Mouse (Mus musculus): ENCODE measurements at regions not wholly inside any gene's neighbourhood (a gene's known extent, or its start where the extent isn't known, plus 50 kb on each side); places are given as distances from the start of the nearest gene placed in this dataset.
A peak's percentile ranks its signal among the peaks of the same experiment; 100 is the strongest.

DNA sequence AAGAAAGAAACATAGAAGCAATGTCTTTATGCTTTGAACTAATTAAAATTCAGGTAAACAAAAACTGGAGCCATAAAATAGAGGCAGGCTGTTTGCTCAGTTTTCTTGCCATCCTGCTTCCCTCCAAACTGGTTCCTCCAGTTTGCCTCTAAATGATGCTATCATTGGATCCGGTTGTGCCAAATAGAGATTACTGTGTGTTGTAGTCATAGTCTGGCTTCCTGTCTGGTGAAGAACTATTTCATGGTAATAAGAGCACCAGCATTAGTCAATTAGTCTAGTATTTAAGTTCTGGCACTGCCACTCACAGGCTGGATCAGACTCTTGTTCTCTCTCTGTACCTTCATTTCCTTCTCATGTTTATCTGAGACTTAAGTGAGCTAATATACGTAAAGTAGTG lies 141.9 kb upstream of the Rasa1 start:
- DNase-seq: no peak

DNA sequence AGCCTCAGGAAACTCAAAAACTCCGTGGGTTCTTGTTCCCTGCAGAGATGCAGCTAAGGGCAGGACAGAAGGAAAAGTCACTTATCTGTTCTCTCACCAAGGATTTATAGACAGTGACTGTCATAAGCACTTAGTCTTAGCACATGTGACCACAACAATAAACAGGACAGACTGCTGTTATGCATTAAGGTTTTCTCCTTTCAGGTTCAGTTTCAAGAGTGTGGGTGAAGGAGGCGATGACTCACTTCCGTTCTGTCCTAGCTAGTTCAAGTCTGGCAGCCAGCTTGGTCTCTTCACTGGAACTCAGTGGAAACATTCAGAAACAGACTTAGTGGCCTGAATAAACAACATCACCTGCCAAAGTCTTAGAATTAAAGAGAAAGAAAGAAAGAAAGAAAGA lies 141.1 kb upstream of the Rasa1 start:
- no peak for DNase-seq

DNA sequence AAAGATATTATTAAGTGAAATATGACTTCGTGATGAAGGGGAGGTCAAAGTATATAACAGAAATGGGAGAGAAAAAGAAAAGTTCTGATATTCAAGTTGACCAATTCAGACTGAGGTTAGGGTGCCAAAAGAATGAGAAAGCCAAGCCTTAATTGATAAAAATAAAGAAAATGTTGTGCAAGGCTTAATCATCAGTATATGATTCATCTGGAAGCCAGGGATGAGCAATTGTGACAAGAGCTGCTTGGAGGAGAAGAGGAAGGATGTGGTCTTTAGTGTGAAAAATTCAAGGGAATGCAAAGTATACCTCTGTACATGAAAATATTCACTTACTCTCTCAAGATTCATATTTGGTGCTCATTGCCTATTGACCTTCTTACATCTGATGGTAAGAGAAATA lies 129.7 kb upstream of the Rasa1 start:
- DNase-seq: no peak

DNA sequence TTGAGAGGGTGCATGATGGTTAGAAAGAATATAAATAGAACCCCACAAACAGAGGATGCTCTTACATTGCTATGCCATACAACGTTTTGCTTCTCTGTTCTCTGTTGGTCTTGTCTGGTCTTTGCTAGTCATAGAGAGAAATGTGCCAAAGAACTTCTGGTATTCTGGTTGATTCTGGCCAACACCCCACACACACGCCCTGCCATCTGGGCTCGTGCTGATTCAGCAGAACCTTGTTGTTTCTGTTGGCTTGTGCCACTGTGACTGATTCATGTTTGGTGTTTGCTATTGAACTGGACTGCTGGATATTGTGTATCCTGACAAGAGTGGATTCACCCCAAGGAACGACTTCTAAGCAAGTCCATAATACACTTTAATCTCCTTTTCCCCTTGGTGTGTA lies 126.0 kb upstream of the Rasa1 start:
- DNase-seq: peak; percentile 4 to 10

DNA sequence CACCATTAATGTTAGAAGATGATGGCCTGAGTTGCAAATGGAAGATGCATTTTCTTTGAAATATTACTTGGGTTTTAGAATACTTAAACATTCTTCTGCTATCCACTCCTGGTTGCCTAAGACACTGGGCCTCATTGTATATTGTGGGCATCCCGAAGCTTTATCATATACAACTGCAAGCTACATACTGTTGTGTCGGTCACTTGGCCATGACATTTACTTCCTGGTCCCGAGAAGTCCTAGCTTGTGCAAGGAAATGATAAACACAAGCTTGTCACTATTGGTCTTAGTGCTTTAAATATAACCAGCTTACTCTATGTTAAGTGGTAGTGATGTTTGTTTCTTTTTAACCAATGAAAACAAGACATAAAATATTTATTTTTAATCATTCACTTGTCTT lies 122.4 kb upstream of the Rasa1 start:
- DNase-seq: no peak

DNA sequence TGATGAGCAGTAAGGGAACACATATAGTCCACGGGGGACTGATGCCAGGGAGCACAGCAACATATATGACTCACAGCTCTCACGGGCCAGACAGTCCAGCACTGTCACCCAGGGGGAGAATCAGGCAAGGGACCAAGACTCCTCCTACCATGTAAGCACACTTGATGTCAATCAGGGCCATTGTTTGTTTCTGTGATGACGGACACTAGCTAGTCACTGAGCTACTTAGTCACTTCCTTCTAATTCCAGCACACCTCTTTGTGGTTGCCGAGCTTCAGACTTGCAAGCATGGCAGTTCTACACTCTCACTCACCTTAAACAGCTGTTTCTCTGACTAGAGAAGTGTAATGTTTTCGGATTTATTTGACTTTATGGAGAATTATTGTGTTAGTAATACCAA lies 109.9 kb upstream of the Rasa1 start:
- no peak for DNase-seq

DNA sequence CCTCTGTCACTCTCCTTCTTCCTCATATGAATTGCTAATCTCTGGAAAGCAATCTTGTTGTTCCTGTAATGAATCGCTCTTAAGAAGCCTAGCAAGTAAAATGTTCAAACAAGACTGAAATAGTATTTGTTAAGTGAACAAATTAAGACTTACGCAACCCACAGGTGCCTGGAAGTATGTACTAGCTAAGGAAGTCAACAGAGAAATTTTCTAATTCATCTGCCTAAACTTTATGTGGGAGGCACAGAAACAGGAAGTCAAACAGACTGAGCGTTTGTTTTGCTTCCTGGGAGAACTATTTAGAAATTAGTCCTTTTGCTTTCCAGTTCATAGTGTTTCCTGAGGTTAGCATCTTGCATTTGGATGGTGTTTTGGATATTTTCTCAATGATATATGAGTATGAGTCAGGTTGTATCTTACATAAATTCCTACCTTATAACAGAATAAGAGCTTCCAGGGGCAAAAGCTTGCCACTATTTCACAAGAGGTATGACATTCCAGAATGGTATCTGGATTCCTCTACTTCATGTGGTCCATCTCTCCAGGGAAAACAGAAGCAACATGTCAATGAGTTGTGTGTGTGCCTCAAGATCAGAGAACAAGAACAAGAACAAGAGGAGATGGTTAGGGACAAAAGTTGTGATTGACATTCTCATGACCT lies 87.5 kb upstream of the Rasa1 start:
- no peak for DNase-seq

DNA sequence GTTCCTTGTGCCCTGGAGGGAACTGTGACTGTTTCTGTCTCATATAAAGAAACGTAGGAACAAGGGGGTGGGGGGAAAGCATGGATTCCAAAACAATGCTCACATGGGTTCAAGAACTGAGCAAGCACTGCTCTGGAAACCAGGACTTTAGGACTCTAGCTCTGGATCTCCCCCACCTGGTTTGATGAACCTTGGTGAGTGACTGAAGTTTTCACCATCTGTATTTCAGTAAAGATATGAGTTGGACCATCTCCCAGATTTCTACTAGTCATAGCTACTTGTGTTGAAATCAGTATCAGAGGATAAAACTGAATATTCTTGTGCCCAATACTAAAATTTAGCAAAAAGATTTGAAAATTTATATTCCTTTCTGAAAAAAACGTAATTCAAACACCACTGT lies 70.7 kb upstream of the Rasa1 start:
- DNase-seq: no peak

DNA sequence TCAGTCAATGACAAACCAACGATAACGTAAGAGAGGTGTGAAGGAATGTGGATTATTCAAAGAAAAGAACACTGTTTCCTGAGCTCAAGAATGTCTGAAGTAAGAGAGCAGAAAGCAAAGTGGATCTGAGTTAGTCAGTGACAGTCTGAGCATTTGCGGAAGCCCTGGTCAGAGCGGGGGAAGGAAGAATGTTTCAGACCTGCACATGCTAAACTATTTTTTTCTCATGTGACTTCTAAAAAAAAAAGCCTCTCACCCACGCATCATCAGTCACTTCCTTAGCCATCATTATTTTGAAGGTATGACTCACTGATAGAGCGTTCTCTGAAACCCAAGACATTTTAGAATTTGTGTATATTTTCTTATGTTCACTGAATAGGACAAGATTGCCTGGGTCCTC lies 70.2 kb upstream of the Rasa1 start:
- no peak for DNase-seq

DNA sequence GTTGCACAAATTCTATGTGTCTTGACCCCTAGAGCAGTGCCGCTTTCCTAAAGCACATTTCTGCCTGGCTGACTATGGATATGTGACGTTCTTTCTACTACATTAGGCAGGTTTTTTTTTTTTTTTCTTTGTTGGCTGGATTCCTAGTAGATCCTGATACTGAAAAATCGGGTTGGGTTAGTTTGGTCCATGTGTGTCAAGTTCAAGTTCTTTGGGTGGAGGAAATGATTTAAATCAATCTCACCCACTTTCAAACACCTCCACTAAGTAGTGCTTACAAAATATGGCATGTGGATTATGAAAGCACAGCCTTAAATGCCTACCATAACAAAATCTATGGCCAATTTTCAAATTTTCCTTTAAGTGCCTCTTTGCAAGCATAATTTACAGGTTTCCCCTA lies 63.1 kb upstream of the Rasa1 start:
- no peak for DNase-seq
